Mouse (Mus musculus): ENCODE measurements at regions not wholly inside any gene's neighbourhood (a gene's known extent, or its start where the extent isn't known, plus 50 kb on each side); places are given as distances from the start of the nearest gene placed in this dataset.

GRCm38 (mm10) chr3:142933684-142934259 is 52.0 kb upstream of the Pkn2 start:
- peak; percentile 70; the same call in 1 of the 2 replicates for ATAC-seq
- 35% methylated on average over 5 of the region's 5 CpGs for WGBS
- H3K9ac ChIP-seq (ENCODE audit: low read depth, low read length), result no peak overlapping the region

More at GRCm38 (mm10) chr3:142933684-142934259, 52.0 kb upstream of the Pkn2 start:
- Histone ChIP-seq H3K9me3 (replicated peaks; ENCODE audit: control insufficient read depth, low read length, poor library complexity, severe bottlenecking) (no peaks in the 10 kb centered on the region), H3K4me2 (ENCODE audit: low read length) (no peak overlapping the region), H3K27ac (ENCODE audit: low read length) (no peak overlapping the region), H3K4me3 (ENCODE audit: low read depth, low read length) (no peak overlapping the region), H3K36me3 (ENCODE audit: control insufficient read depth, insufficient read depth, low read length) (no peaks in the 10 kb centered on the region), H3K27me3 (ENCODE audit: control insufficient read depth, insufficient read depth, low read depth, low read length) (no peaks in the 10 kb centered on the region), H3K4me1 (ENCODE audit: control insufficient read depth, insufficient read depth, low read length) (peaks cover 2% of the 10 kb centered on the region; the same call in 1 of the 2 replicates)
